Mouse (Mus musculus): Measurements from ENCODE around the gene Psenen.
A peak's percentile ranks its signal among the peaks of the same experiment; 100 is the strongest.

Gene Psenen

DNA sequence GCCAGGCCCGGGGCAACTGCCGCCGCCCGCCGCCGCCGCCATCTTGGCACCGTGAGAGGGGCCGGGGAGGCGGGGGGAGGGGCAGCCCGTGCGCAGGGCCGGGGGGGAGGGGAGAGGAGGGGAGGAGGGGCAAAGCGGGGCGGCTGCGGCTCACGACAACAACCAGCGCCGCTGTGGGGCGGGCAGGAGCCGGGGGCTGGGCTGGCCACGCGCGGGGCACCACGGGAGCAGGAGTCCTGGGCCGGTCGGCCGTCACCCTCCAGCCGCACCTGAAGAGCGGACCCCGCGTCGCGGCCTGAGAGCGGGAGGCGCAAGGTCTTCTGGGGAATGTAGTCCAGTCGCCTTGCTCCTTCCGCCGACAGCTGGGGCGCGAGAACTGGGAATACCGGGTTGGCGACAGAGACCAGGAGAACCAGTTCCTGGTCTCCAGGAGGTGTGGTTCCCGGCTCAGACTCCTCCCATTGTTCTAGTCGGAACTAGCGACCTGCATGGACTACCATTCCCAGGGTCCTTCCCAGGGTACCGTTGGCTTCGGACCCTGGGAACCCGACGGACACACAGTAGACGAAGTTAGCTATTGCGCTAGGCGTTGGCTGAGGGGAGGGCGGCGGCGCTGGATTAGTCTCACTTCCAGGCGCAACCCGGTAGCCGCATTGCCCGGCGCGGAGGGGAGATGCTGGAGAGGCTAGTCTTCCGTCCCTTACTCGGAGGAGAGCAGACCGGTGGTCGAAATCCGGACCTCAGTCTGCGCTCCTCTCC is 25.4 kb upstream of the Psenen start, which contains the start of gene Kmt2b:
Gene Kmt2b, minus strand, starts transcription at position 51 of the 759 bp plus-strand sequence.
- DNase-seq (ENCODE audit: low spot score in 2 of 2): peak; percentile 85 to 89

DNA sequence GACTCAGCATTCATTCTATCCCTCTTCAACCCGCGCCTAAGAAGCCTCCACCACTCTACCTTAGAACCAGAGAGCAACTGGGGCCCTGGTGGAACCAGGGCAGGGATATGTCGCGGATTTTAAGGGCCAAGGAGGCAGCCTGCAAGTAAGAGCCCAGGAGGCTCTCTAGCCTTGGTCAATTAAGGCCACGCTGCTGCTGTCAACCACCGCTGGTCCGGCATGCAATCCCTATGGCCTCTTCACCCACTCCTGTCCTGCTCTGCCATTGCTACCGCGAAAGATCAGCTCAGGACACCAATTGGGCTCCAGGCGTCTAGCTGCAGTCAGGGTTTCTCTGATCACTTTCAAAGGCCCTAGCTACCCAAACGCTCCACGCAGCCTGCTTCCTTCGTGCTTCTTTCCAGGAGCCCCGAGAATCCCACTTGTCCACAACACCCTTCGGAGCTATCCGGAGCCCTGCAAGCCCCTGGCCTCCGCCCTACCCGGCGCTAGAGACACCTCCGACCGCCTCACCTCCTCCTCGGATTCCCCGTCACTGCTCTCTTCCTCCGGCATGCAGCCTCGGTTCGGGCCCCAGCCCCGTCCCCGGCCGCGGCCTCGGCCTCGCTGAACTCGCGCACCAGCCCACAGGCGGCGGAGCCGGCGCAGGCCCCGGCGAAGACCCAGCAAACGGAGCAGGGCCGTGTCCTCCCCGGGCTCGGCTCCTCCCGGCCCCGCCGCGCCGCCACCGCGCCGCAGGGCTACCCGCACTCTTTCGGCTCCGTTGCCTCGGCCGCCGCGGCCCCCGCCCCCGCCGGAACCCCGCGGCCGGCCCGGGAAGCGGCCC is 24.6 kb upstream of the Psenen start:
- peak; percentile 35 to 48 for DNase-seq (ENCODE audit: low spot score in 2 of 2)

DNA sequence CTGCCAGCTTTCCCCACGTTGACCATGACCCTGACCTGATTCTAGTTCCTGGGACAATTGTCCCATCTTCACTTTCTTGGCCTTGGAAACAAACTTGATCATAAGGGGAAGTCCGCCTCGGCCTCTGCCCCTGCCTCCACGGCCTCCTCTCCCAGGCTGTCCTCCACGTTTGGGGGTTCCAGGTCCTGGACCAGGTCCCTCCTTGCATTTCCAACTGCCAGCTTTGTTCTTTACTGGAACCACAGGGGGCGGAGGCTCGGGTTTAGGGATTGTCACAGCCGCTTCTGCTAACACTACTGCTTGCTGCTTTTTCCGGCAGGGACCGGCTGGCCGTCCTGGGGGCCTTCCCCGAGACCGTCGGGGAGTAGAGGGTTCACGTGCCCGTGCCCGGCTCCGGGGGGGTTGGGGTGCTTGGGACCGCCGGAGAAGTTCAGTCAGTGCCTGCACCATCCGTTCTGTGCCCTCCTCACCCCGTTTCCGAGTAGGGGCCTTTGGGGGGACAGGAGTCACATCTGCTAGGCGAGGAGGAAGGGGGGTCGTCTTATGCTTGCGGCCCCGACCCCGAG is 23.1 kb upstream of the Psenen start:
- no peak for DNase-seq (ENCODE audit: low spot score in 2 of 2)

DNA sequence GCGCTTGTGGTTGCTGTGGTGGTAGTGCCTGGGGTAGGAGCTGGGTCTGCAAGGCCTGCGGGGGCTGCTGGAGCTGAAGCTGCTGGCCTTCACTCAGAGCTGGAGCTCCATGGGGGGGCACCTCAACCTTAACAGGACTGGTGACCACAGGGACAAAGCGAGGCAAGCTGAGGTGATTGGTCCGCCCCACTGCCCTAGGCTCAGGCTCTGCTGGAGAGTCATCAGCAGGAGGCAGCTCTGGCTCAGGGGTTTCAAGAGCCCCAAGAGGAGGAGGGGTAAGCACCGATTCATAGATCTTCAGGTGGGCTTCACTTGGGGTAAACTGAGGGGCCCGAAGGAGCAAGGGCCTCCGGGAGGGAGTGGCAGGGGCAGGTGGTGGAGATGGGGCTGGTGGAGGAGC is 21.7 kb upstream of the Psenen start:
- no peak for DNase-seq (ENCODE audit: low spot score in 2 of 2)

DNA sequence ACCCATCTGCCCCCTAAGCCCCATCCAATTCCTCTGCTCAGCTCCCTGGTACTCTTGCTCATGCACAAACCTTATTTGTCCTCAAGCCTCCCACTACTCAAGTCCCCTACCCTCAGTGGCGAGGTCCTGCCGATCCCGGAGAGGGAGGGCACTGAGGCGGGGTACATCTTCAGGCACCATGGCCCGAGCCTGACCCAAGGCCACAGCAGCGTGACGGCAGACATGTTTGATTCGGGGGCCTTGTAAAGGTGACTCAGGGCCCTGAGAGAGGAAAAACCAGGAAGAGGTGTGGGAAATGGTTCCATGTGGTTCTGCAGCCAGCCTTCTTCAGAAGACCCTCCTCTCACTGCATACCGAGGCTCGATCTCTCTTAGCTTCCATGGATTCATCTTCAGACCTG is 20.9 kb upstream of the Psenen start:
- no peak for DNase-seq (ENCODE audit: low spot score in 2 of 2)

DNA sequence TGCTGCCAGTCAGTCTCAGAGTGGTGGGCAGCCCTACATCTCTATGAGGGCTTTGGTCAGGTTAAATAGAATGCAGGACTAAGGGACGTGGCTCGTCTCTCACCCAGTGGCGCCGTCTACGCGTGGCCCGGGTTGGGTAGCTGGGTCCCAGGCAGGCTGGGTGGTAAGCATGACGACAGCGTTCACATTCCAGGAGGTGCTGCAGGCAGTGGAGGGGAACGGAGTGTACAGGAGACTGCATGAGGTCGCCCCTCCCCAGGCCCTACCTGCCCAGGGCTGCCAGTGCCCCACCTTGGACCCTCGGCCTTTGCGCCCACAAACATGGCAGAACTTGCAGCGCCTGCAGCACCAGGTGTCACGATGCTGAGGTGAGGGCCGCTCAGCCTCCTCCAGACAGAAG is 18.1 kb upstream of the Psenen start:
- DNase-seq (ENCODE audit: low spot score in 2 of 2): no peak

DNA sequence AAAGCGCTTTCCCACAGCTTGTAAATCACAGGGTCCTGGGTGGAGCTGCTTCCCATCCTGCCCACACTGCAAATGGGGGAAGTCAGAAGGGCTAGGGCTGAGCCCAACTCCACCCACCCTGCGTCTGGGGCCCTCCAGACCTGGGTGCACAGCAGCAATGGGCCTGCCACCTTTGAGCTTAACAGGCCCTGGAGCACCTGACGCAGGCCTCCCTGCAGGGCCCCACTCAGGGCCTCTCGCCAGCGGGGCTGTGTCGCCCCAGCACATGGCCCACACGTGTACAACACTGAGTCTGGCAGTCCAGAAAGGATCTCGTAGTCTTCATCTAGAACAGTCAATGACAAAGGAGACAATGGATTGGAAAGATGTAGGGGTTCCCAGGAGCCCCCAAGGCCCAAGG is 16.5 kb upstream of the Psenen start:
- no peak for DNase-seq (ENCODE audit: low spot score in 2 of 2)

DNA sequence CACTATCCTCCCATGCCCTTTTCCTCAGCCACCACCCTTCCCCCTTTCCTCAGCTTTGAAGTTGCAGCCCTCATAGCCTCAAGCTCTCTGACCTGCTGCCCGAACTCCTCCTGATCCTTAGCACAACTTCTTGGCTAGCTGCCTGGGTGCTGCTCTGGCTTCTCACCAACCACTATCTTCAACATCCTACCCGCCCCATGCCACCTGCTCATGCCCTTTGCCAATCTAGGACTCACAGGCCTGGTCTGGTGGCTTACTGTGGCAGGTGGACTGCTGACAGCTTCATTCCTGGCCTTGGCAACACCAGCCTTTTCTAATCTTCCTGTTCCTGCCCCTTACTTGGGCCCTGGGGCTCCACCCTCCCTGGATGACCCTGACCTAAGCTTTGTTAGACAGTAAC is 9.5 kb upstream of the Psenen start:
- no peak for DNase-seq (ENCODE audit: low spot score in 2 of 2)

DNA sequence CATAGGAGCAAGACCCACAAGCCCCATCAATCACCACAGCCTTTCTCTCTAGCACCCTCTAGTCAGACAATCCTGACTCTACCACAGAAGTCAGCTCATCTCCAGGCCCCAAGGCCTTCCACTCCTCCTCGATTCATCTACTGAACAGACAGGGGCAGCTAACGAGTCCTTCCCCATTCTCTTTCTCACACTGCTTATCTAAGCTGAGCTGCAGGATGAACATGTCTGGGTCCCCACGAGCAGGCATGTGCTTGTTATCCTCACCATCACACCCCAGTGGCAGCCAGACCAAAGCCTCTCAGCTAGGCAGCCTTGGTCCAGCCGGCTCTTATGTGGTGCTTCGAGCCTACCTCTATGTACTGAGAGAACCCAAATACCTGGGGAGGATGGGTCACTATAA is 9.0 kb upstream of the Psenen start:
- no peak for DNase-seq (ENCODE audit: low spot score in 2 of 2)

DNA sequence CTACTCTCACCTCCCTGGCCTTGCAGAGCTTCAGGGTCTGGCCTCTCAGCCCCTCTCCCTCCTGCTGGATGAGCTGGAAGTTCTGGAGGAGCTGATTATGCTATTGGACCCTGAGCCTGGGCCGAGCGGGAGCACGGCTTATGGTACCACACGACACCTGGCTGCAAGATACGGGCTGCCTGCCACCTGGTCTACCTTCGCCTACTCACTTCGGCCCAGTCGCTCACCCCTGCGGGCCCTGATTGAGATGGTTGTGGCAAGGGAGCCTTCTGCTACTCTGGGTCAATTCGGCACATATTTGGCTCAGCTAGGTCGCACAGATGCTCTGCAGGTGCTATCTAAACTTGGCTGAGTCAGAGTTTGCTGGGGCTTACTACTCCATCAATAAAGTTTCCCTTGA is 4.1 kb upstream of the Psenen start:
- DNase-seq (ENCODE audit: low spot score in 2 of 2): no peak

DNA sequence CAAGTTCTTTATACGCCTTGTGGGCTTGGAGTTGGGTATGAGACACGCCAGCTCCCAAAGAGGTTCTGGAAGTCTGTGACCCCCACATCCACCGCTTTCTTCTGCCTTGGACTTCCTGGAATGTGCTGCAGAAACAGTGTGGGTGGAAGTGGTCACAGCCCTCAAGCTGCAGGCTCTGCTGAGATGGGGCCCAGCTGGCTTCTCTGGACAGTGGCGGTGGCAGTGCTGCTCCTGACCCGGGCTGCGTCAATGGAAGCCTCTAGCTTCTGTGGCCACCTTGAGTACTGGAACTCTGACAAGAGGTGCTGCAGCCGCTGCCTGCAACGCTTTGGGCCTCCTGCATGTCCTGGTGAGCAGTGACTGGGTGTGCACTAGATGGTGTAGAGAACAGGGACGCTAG is 2.6 kb upstream of the Psenen start:
- DNase-seq (ENCODE audit: low spot score in 2 of 2): no peak

DNA sequence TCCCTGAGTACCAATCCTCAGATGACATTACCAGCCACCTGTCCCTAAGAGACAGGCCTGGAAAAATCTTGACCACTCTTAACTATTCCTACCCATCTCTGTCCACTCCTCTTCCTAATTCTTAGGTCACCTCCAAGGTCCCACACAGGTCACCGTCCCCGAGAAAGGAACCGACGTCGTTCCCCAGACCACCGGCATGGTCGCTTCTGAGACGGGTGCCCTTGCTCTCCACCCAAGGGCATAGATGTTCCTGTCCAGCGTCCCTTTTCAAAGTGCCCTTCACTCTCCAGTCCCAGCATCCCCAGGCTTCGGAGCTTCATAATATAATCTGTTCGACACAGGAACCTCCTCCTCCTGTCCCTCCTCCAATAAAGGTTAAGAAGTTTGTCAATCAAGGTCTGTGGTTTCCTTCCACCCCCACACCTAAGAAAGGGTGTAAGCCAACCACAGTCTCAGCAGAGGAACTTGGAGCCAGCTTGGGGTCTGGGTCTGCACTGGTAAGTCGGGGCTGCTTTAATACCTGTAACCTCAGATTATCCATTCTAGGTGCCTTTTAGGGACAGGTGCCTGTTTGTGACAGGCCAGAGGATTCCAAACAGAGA is 1.6 kb upstream of the Psenen start, which contains the start of gene Igflr1:
Gene Igflr1, plus strand, starts transcription at position 458 of the 602 bp plus-strand sequence.
- no peak for DNase-seq (ENCODE audit: low spot score in 2 of 2)

DNA sequence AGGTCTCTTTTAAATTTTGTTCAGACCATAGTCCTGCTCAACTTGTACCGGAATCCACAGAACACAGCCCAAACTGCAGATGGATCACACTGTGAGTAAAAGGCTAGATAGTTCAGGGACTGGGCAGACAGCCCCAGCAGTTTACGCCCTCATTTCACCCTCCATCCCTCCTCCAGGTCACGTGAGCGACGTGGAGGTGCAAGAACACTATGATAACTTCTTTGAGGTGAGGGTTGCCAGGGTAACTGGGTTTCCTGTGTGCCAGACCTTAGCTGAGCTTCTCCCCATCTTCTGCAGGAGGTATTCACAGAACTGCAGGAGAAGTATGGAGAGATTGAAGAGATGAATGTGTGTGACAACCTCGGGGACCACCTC is 466 bp upstream of the Psenen start:
- peak; percentile 53 to 54 for DNase-seq (ENCODE audit: low spot score in 2 of 2)

DNA sequence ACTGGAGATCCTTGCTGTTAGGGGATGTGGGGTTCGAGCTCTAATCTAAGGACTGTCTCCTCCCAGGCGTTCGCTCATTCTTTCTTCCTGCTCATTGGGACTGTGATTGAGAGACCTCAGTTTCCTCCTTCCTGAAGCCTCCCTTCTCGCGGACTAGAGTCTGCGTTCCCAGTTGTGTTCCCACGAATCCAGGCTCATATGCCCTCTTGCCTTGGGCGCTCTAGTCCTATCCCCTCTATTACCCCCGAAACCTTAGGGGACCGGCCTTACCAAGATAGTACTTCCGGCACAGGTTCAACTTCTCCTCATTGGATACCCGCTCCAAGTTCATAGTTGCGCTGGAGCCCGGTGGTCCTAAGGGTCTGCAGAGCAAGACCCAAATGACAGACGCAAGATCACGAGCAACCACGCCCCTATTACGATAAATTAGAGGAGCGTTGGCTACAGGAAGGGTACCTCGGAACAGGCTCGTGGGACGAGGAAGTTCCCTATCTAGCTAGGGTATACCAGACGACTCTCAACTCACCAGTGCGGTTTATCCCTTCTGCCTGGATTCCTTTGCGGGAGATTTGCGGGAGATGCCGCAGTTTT is 806 bp downstream of the Psenen start:
- no peak for DNase-seq (ENCODE audit: low spot score in 2 of 2)

DNA sequence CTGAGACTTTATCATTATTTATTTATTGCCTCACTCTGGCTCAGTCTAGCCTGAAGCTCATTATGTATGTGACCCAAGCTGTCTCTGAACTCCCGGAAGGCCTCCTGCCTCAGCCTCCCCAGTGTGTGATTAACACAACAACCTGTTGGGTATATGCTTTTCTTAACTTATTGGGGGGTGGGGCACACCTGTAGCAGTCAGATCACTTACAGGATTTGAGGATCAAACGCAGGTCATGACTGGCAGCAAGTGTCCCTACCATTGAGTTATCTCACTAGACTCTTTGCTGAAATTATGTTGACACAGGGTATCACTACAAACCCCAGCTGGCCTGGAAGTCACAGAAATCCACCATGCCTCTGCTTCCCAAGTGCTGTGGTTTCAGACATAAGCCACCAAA is 3.1 kb downstream of the Psenen start:
- no peak for DNase-seq (ENCODE audit: low spot score in 2 of 2)

DNA sequence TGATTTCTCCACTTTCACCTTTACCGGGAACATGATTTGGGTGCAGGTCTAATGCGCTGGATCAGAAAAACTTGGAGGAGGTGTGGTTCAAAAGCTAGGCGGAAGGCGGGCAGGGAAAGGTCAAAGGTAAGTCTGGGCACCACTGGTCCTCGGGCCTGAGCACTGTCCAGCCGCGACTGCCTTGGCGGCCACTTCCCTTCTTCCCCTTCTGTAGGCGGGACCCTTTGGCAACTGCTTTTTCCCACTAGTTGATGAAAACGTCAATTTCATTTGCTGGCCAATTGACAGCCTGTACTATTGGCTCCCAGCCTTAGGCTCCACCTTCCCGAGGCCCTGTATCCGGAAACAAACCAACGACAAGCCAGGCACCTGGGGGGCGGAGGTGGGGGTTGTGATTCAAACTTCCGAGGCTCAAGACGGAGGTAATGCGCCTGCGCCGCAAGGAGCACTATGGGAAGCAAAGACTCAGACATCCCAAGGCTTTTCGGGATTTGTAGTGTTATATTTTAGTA is 3.9 kb downstream of the Psenen start, which contains the start of gene Lin37:
Gene Lin37, minus strand, starts transcription at position 396 of the 512 bp plus-strand sequence.
- DNase-seq (ENCODE audit: low spot score in 2 of 2): peak; percentile 91 to 93

DNA sequence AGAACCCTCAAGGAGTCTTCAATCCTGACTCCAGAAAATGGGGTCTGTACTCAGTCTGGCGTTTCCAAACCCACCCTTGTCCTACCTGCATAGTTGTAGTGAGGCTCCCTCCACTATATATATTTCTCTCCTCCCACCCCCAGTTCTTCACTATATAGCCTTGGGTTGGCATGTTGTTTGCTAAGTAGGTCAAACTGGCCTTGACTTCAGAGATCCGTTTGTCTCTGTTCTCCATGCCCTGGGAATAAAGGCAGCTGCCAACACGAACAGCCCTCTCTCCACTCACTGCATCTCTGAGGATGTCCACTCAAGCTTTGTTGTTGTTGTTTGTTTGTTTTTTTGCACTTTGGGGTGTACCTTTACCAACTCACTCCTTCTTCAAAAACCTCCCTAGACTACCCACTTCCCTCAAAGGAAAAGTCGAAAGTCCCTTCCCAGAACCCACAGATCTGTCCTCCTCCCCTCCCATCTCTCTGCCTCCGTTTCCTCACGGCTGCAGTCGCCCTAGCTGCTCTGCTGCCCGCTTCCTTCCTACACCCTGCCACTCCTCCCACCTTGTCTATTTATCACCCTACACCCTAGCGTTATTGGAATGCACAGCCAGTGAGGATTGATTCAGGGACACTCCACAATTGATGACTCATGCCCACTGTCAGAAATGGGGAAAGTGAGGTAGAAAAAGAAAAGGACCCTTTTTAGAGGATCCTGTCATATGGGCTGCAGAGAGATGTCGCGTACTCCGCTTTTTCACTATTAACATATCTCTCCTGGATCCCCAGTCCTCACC is 4.6 kb downstream of the Psenen start:
- DNase-seq (ENCODE audit: low spot score in 2 of 2): no peak

DNA sequence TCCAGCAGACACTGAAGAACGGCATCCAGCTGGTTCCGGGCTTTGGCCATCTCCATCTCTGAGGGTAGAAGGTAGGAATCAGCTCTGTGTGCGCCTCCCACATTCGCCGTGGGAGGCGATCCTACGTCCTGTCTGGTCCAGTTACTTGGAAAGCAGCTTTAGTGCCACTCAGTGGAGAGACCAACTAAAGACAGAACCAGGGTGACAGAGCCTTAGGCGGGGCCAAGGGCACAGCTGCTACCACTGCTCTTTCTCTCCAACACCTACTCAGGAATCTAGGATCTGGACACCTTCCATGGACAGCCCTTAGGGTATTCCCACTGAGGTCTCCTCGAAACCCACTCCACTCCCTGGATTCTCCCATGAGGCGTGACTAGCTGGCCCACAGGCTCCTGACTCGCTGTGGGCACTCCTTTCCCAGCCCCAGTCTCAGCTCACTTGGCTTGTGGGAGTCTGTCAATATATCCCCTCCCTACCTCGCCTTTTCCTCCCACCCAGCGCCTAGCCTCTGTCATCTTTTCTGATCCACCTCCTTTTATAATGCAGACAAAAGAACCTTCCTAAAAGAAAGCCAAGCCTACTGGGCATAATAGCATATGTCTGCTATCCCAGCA is 5.4 kb downstream of the Psenen start:
- DNase-seq (ENCODE audit: low spot score in 2 of 2): no peak

DNA sequence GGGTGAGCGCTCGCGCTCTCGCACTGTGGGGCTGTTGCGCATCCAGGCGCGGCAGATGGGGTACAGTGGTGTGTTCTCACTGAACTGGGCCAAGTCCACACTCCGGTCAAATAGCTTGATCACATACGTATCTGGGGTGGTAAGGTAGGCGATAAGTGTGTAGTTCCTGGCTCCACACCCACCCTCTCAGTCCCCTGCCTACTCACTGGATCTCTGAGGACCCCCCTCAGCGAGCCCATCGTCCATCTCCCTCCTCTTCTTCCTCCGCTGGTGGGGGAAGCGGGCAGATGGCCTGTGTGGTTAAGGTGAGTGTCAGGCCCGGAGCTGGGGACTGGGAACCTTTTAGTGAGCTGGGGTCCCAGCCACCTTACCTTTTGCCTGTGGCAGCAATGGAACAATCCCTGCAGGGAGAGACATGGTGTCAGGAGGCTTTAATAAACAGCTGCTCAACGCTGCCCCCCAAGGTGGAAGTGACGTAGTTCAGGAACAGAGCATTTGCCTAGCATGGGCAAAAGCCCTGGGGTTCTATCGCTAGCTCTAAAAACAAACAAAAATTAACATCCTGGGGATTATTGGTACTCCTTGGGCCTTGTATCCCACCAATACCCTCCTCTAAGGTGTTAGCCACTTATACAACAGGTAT is 6.4 kb downstream of the Psenen start:
- peak in 1 of 2 experiments; percentile 34 for DNase-seq (ENCODE audit: low spot score in 2 of 2)

Measured in natural killer cell, adult 2 months (primary cell).